Mouse (Mus musculus) megakaryocyte, adult 5-6 weeks (primary cell): Measurements from ENCODE around the gene Cnr2. TPM values are rescaled to one million over a fixed set of nuclear protein-coding genes. Genes with fewer than 3 reads are reported as not detected.

Experiments used
- ATAC-seq: 2 replicates; pipeline ENCODE4 v1.8.0; 2016; ENCODE audit warnings: mild to moderate bottlenecking, inconsistent platforms; ENCODE audit not compliant: poor library complexity, severe bottlenecking
- total RNA-seq, 2 experiments: library from RNA; stranded (forward) in 1 of 2; stranded (reverse) in 1 of 2; fragments of 153-499, 151-499 nt in 1 of 2; fragments of 221-1000, 200-1000 nt in 1 of 2; gene quantifications; 2 replicates each; pipeline versions ENCODE4 v1.2.3 to v1.2.4; 2015 to 2017

Gene Cnr2
- total RNA-seq, 2 experiments from 2014 or later = 15.2 to 18.8 TPM

GRCm38 (mm10) chr4:135875991-135876582 is 19.1 kb upstream of the Cnr2 start:
- peak; percentile 33 for ATAC-seq

- ATAC-seq = peak; percentile 66
These were observed 18.6 kb upstream of the Cnr2 start for GRCm38 (mm10) chr4:135876583-135877020.

GRCm38 (mm10) chr4:135877742-135878141 is 17.5 kb upstream of the Cnr2 start:
- ATAC-seq = no peak

- ATAC-seq = no peak
These were observed 16.2 kb upstream of the Cnr2 start for GRCm38 (mm10) chr4:135879021-135879420.

GRCm38 (mm10) chr4:135880018-135880417 is 15.2 kb upstream of the Cnr2 start:
- ATAC-seq = no peak

GRCm38 (mm10) chr4:135880576-135880975 is 14.6 kb upstream of the Cnr2 start:
- ATAC-seq = no peak

GRCm38 (mm10) chr4:135882023-135882422 is 13.2 kb upstream of the Cnr2 start:
- ATAC-seq = no peak

GRCm38 (mm10) chr4:135883401-135883851 is 11.8 kb upstream of the Cnr2 start:
- ATAC-seq = no peak

- no peak for ATAC-seq
These were observed 11.2 kb upstream of the Cnr2 start for GRCm38 (mm10) chr4:135883881-135884516.

- no peak for ATAC-seq
These were observed 10.7 kb upstream of the Cnr2 start for GRCm38 (mm10) chr4:135884531-135884930.

GRCm38 (mm10) chr4:135885676-135886075 is 9.5 kb upstream of the Cnr2 start:
- ATAC-seq = no peak

GRCm38 (mm10) chr4:135886184-135886583 is 9.0 kb upstream of the Cnr2 start:
- no peak for ATAC-seq

- ATAC-seq = no peak
These were observed 6.6 kb upstream of the Cnr2 start for GRCm38 (mm10) chr4:135888448-135889057.

GRCm38 (mm10) chr4:135889146-135889883 is 5.9 kb upstream of the Cnr2 start:
- no peak for ATAC-seq

- peak; percentile 93 for ATAC-seq
These were observed 5.3 kb upstream of the Cnr2 start for GRCm38 (mm10) chr4:135889884-135890283.

- peak; percentile 69 for ATAC-seq
These were observed 3.7 kb upstream of the Cnr2 start for GRCm38 (mm10) chr4:135891539-135891938.

- no peak for ATAC-seq
These were observed 2.3 kb upstream of the Cnr2 start for GRCm38 (mm10) chr4:135892884-135893283.

- no peak for ATAC-seq
These were observed 963 bp downstream of the Cnr2 start for GRCm38 (mm10) chr4:135896157-135896556.

- ATAC-seq = peak; percentile 84
These were observed 3.3 kb downstream of the Cnr2 start for GRCm38 (mm10) chr4:135898380-135899049.

- ATAC-seq = peak; percentile 72
These were observed 3.9 kb downstream of the Cnr2 start for GRCm38 (mm10) chr4:135899050-135899448.

- ATAC-seq = no peak
These were observed 4.8 kb downstream of the Cnr2 start for GRCm38 (mm10) chr4:135900008-135900407.
